Comparison of ENCODE assay signal across 12 mouse cellular contexts in genomic region chr10:125418795-125419194, GRCm38 (mm10). TPM values are rescaled to one million over a fixed set of nuclear protein-coding genes. Genes with fewer than 3 reads are reported as not detected.
DNase-seq lines count a peak whose midpoint lies in the region; ATAC-seq and TF ChIP-seq lines count a peak whose summit lies in the region.
"Had no signal": no experiment of that assay in that cellular context is flagged by ENCODE, and none has a peak within 500 bp of the region (broad histone marks: within the 10 kb centered on the region; RNA-seq: fewer than 3 reads in every experiment).

No protein-coding gene starts in this region.

- TF ChIP-seq EP300 in stomach, postnatal 0 days (optimal IDR thresholded peaks at IDR 0.05) = no peak

- no peak overlapping the region for H3K4me2 ChIP-seq in kidney, postnatal 0 days (ENCODE audit: low read length)
- H3K4me2 ChIP-seq in stomach, postnatal 0 days (replicated peaks; ENCODE audit: low read depth) = no peak overlapping the region
- H3K4me2 ChIP-seq: limb, embryonic 12.5 days had no signal

- no peaks in the 10 kb centered on the region for H3K9me3 ChIP-seq in kidney, postnatal 0 days (replicated peaks; ENCODE audit: low read length)
- no peaks in the 10 kb centered on the region for H3K9me3 ChIP-seq in stomach, postnatal 0 days (ENCODE audit: control insufficient read depth, low read length)
- H3K9me3 ChIP-seq in hindbrain, embryonic 10.5 days = no peaks in the 10 kb centered on the region
- H3K9me3 ChIP-seq: forebrain, embryonic 10.5 days; limb, embryonic 12.5 days had no signal

- H3K27ac ChIP-seq in kidney, postnatal 0 days = no peak overlapping the region
- H3K27ac ChIP-seq in kidney, adult 2 months (ENCODE audit: insufficient read depth, low read depth, low read length) = no peak overlapping the region
- no peak overlapping the region for H3K27ac ChIP-seq in stomach, postnatal 0 days (replicated peaks)
- H3K27ac ChIP-seq in hindbrain, embryonic 10.5 days = no peak overlapping the region
- H3K27ac ChIP-seq: forebrain, embryonic 10.5 days; limb, embryonic 12.5 days had no signal

- H3K4me1 ChIP-seq in kidney, postnatal 0 days (replicated peaks; ENCODE audit: insufficient read depth, low read length) = no peaks in the 10 kb centered on the region
- H3K4me1 ChIP-seq in kidney, adult 2 months (ENCODE audit: control insufficient read depth, insufficient read depth, low read length) = no peaks in the 10 kb centered on the region
- no peaks in the 10 kb centered on the region for H3K4me1 ChIP-seq in stomach, postnatal 0 days (replicated peaks; ENCODE audit: control insufficient read depth, insufficient read depth)
- no peaks in the 10 kb centered on the region for H3K4me1 ChIP-seq in hindbrain, embryonic 10.5 days (replicated peaks)
- H3K4me1 ChIP-seq: forebrain, embryonic 10.5 days; limb, embryonic 12.5 days had no signal

- TF ChIP-seq POLR2A in kidney, adult 2 months (IDR thresholded peaks at IDR 0.05; ENCODE audit: low read depth, low read length) = no peak

- no peaks in the 10 kb centered on the region for H3K27me3 ChIP-seq in kidney, postnatal 0 days (ENCODE audit: insufficient read depth, low read length)
- no peaks in the 10 kb centered on the region; the same call in 1 of the 2 replicates for H3K27me3 ChIP-seq in kidney, adult 2 months (replicated peaks; ENCODE audit: control insufficient read depth, insufficient read depth, low read length)
- no peaks in the 10 kb centered on the region for H3K27me3 ChIP-seq in stomach, postnatal 0 days (ENCODE audit: control insufficient read depth, insufficient read depth, low read length)
- no peaks in the 10 kb centered on the region for H3K27me3 ChIP-seq in hindbrain, embryonic 10.5 days (ENCODE audit: insufficient read depth, poor library complexity, severe bottlenecking)
- H3K27me3 ChIP-seq: limb, embryonic 12.5 days had no signal

- H3K36me3 ChIP-seq in kidney, postnatal 0 days (ENCODE audit: insufficient read depth, low read length) = no peaks in the 10 kb centered on the region
- H3K36me3 ChIP-seq in kidney, adult 2 months (ENCODE audit: control insufficient read depth, insufficient read depth, low read length) = no peaks in the 10 kb centered on the region
- no peaks in the 10 kb centered on the region for H3K36me3 ChIP-seq in stomach, postnatal 0 days (ENCODE audit: control insufficient read depth, insufficient read depth, low read length)
- no peaks in the 10 kb centered on the region for H3K36me3 ChIP-seq in hindbrain, embryonic 10.5 days
- H3K36me3 ChIP-seq: forebrain, embryonic 10.5 days; limb, embryonic 12.5 days had no signal

- WGBS in kidney, postnatal 0 days = 82% methylated on average over 6 of the region's 6 CpGs
- WGBS in kidney, adult 2 months = 77% methylated on average over 6 of the region's 6 CpGs
- WGBS in stomach, postnatal 0 days = 78% methylated on average over 6 of the region's 6 CpGs
- 72% methylated on average over 6 of the region's 6 CpGs for WGBS in hindbrain, embryonic 10.5 days

- ATAC-seq in CD4-positive, CD25-positive, alpha-beta regulatory T cell, adult 4 months = no peak
- ATAC-seq in kidney, postnatal 0 days (replicated peaks; ENCODE audit: low FRiP score, low read depth) = no peak
- ATAC-seq in stomach, postnatal 0 days (ENCODE audit: low FRiP score, low TSS enrichment) = no peak

- no peak overlapping the region for H3K4me3 ChIP-seq in kidney, postnatal 0 days (replicated peaks; ENCODE audit: low read depth, low read length)
- no peak overlapping the region for H3K4me3 ChIP-seq in kidney, adult 2 months (ENCODE audit: insufficient read depth, low read depth, low read length)
- H3K4me3 ChIP-seq in stomach, postnatal 0 days (ENCODE audit: low read depth, low read length) = no peak overlapping the region
- no peak overlapping the region for H3K4me3 ChIP-seq in hindbrain, embryonic 10.5 days
- H3K4me3 ChIP-seq: forebrain, embryonic 10.5 days; limb, embryonic 12.5 days had no signal

- DNase-seq in CD4-positive, CD25-positive, alpha-beta regulatory T cell, adult 2 months (ENCODE audit: low read depth, low spot score) = peak; percentile 20
- no peak for DNase-seq in kidney, postnatal 0 days (ENCODE audit: low spot score)
- DNase-seq in kidney, adult 2 months = no peak
- peak; percentile 49 for DNase-seq in thymus, postnatal 4 days
- DNase-seq in thymus, adult 18-20 months = no peak
- no peak for DNase-seq in stomach, postnatal 0 days (ENCODE audit: low spot score)
- DNase-seq in hindbrain, embryonic 10.5 days (ENCODE audit: low spot score) = no peak
- DNase-seq: gastrocnemius, postnatal 10 days; kidney, adult 18-20 months had no signal

- peak; percentile 11; the same call in 1 of the 2 replicates for TF ChIP-seq CTCF in kidney, postnatal 0 days (IDR thresholded peaks at IDR 0.05; ENCODE audit: low read depth)
- no peak; the same call in 1 of the 2 replicates for TF ChIP-seq CTCF in kidney, adult 2 months (conservative IDR thresholded peaks at IDR 0.05; ENCODE audit: insufficient read depth, insufficient read length, low read depth, low read length)
- TF ChIP-seq CTCF in stomach, postnatal 0 days (IDR thresholded peaks at IDR 0.05; ENCODE audit: low read depth) = peak; percentile 38

- no peak overlapping the region for H3K9ac ChIP-seq in kidney, postnatal 0 days (ENCODE audit: low read depth, low read length)
- no peak overlapping the region for H3K9ac ChIP-seq in stomach, postnatal 0 days (ENCODE audit: low read length)
- H3K9ac ChIP-seq: limb, embryonic 12.5 days had no signal

RNA-seq across cellular contexts. Expression of gene Slc16a7, which starts 29.5 kb away (rescaled TPM):
- under 1 TPM in 1 of 2 experiments, not detected in 1; 0.83 TPM for polyA plus RNA-seq in CD4-positive, CD25-positive, alpha-beta regulatory T cell, adult 4 months (2017; shearing (Covaris generic))
- 26.2 and 27.8 TPM in 2 replicates for polyA plus RNA-seq in kidney, postnatal 0 days (2015; fragmentation: Nextera tagmentation; extraction: Ambion mirVana)
- polyA plus RNA-seq in kidney, adult 2 months (2012; rRNA removed) = 38.7 and 38.9 TPM in 2 replicates
- 15.4 and 16.1 TPM in 2 replicates for polyA plus RNA-seq in stomach, postnatal 0 days (2015; fragmentation: Nextera tagmentation; extraction: Ambion mirVana)
- 1.9 and 3.0 TPM in 2 replicates for polyA plus RNA-seq in hindbrain, embryonic 10.5 days (2016; fragmentation: Nextera tagmentation; extraction: Ambion mirVana)

Comparison
In these comparisons a context has a peak if more than half of its experiments do, and no peak if none do; other contexts are left out.
1. DNase-seq: peak in CD4-positive, CD25-positive, alpha-beta regulatory T cell, adult 2 months (single experiment) and thymus, postnatal 4 days (single experiment); none in kidney, postnatal 0 days (single experiment), kidney, adult 2 months (single experiment), thymus, adult 18-20 months (0 of 2), stomach, postnatal 0 days (single experiment) and hindbrain, embryonic 10.5 days (single experiment).